In genomic region chr10:98349466-98349865, GRCm38 (mm10) we compare ENCODE assay signal across 9 mouse cellular contexts.
DNase-seq lines count a peak whose midpoint lies in the region; ATAC-seq lines count a peak whose summit lies in the region.
"Had no signal": no experiment of that assay in that cellular context is flagged by ENCODE, and none has a peak within 500 bp of the region (broad histone marks: within the 10 kb centered on the region; RNA-seq: fewer than 3 reads in every experiment).

No protein-coding gene starts in this region.

- intact Hi-C loops in heart, postnatal 14 days (cut with DNase I): no loop called here

- no peak overlapping the region for H3K4me3 ChIP-seq in midbrain, embryonic 14.5 days (replicated peaks; ENCODE audit: low read depth, low read length)
- H3K4me3 ChIP-seq in midbrain, embryonic 15.5 days: no peak overlapping the region
- H3K4me3 ChIP-seq: neural tube, embryonic 13.5 days had no signal

- H3K9ac ChIP-seq in midbrain, embryonic 14.5 days (replicated peaks; ENCODE audit: low read length): no peak overlapping the region
- H3K9ac ChIP-seq in midbrain, embryonic 15.5 days: no peak overlapping the region
- H3K9ac ChIP-seq: neural tube, embryonic 13.5 days had no signal

- H3K4me2 ChIP-seq in midbrain, embryonic 14.5 days (ENCODE audit: low read length): no peak overlapping the region
- H3K4me2 ChIP-seq in midbrain, embryonic 15.5 days: no peak overlapping the region
- H3K4me2 ChIP-seq: neural tube, embryonic 13.5 days had no signal

- no peak overlapping the region for H3K27ac ChIP-seq in midbrain, embryonic 14.5 days (replicated peaks; ENCODE audit: low read depth, low read length)
- no peak overlapping the region for H3K27ac ChIP-seq in midbrain, embryonic 15.5 days
- H3K27ac ChIP-seq: neural tube, embryonic 13.5 days had no signal

- H3K4me1 ChIP-seq in midbrain, embryonic 14.5 days (ENCODE audit: control insufficient read depth, insufficient read depth, low read length): no peaks in the 10 kb centered on the region
- H3K4me1 ChIP-seq in midbrain, embryonic 15.5 days: no peaks in the 10 kb centered on the region
- H3K4me1 ChIP-seq: neural tube, embryonic 13.5 days had no signal

- ATAC-seq in midbrain, embryonic 14.5 days (ENCODE audit: low FRiP score, low TSS enrichment): no peak
- ATAC-seq in midbrain, embryonic 15.5 days (replicated peaks): no peak

- no peaks in the 10 kb centered on the region for H3K36me3 ChIP-seq in midbrain, embryonic 14.5 days (ENCODE audit: control insufficient read depth, insufficient read depth, low read length)
- H3K36me3 ChIP-seq in midbrain, embryonic 15.5 days (replicated peaks): no peaks in the 10 kb centered on the region
- H3K36me3 ChIP-seq: neural tube, embryonic 13.5 days had no signal

- H3K9me3 ChIP-seq in midbrain, embryonic 14.5 days (ENCODE audit: control insufficient read depth, low read length): no peaks in the 10 kb centered on the region
- H3K9me3 ChIP-seq in midbrain, embryonic 15.5 days: no peaks in the 10 kb centered on the region
- H3K9me3 ChIP-seq: neural tube, embryonic 13.5 days had no signal

- WGBS in midbrain, embryonic 14.5 days: 75% methylated on average over 5 of the region's 5 CpGs
- 75% methylated on average over 5 of the region's 5 CpGs for WGBS in midbrain, embryonic 15.5 days

- peak; percentile 31 for DNase-seq in midbrain, embryonic 14.5 days
- peak; percentile 73 for DNase-seq in cerebellum, postnatal 14 days
- DNase-seq in heart, postnatal 14 days: peak; percentile 53 to 63
- peak; percentile 31 to 38 for DNase-seq in layer of hippocampus, postnatal 25 days (ENCODE audit: extremely low spot score in 1 of 2, low spot score in 1 of 2)
- DNase-seq in ovary, postnatal 10 days (ENCODE audit: low spot score): peak; percentile 29
- DNase-seq in spleen, postnatal 36 days (ENCODE audit: low spot score in 2 of 2): no peak
- DNase-seq in natural killer cell, adult 2 months (ENCODE audit: low spot score in 2 of 2): no peak

- no peaks in the 10 kb centered on the region for H3K27me3 ChIP-seq in midbrain, embryonic 14.5 days (ENCODE audit: control insufficient read depth, insufficient read depth, low read length)
- H3K27me3 ChIP-seq in midbrain, embryonic 15.5 days (replicated peaks): no peaks in the 10 kb centered on the region
- H3K27me3 ChIP-seq: neural tube, embryonic 13.5 days had no signal

Comparison
In these comparisons a context has a peak if more than half of its experiments do, and no peak if none do; other contexts are left out.
1. DNase-seq: peak in midbrain, embryonic 14.5 days (single experiment), cerebellum, postnatal 14 days (2 of 2), heart, postnatal 14 days (2 of 2), layer of hippocampus, postnatal 25 days (2 of 2) and ovary, postnatal 10 days (single experiment); none in spleen, postnatal 36 days (0 of 2) and natural killer cell, adult 2 months (0 of 2).